In genomic region chr11:105936200-105936599, GRCm38 (mm10) we compare ENCODE assay signal across 10 mouse cellular contexts. TPM values are rescaled to one million over a fixed set of nuclear protein-coding genes. Genes with fewer than 3 reads are reported as not detected.
DNase-seq lines count a peak whose midpoint lies in the region; ATAC-seq lines count a peak whose summit lies in the region.
"Had no signal": no experiment of that assay in that cellular context is flagged by ENCODE, and none has a peak within 500 bp of the region (broad histone marks: within the 10 kb centered on the region; RNA-seq: fewer than 3 reads in every experiment).

No protein-coding gene starts in this region.

- peaks cover 9% of the 10 kb centered on the region; the same call in 1 of the 2 replicates for H3K27me3 ChIP-seq in kidney, embryonic 15.5 days
- peaks cover 48% of the 10 kb centered on the region for H3K27me3 ChIP-seq in midbrain, embryonic 10.5 days (ENCODE audit: low read depth, poor library complexity, severe bottlenecking)
- no peaks in the 10 kb centered on the region for H3K27me3 ChIP-seq in neural tube, embryonic 15.5 days (replicated peaks)

- H3K4me2 ChIP-seq in kidney, embryonic 15.5 days: no peak overlapping the region
- no peak overlapping the region for H3K4me2 ChIP-seq in neural tube, embryonic 15.5 days
- H3K4me2 ChIP-seq: embryonic facial prominence, embryonic 12.5 days had no signal

- no peaks in the 10 kb centered on the region for H3K36me3 ChIP-seq in kidney, embryonic 15.5 days
- H3K36me3 ChIP-seq in midbrain, embryonic 10.5 days: no peaks in the 10 kb centered on the region; the same call in 1 of the 2 replicates
- H3K36me3 ChIP-seq in neural tube, embryonic 15.5 days: peaks cover 8% of the 10 kb centered on the region; the same call in 1 of the 2 replicates
- H3K36me3 ChIP-seq: embryonic facial prominence, embryonic 12.5 days had no signal

- no peak overlapping the region for H3K9ac ChIP-seq in kidney, embryonic 15.5 days
- no peak overlapping the region for H3K9ac ChIP-seq in neural tube, embryonic 15.5 days (replicated peaks)
- H3K9ac ChIP-seq: embryonic facial prominence, embryonic 12.5 days had no signal

- H3K4me1 ChIP-seq in kidney, embryonic 15.5 days: no peaks in the 10 kb centered on the region
- H3K4me1 ChIP-seq in midbrain, embryonic 10.5 days: peaks cover 27% of the 10 kb centered on the region
- H3K4me1 ChIP-seq in neural tube, embryonic 15.5 days: no peaks in the 10 kb centered on the region

- intact Hi-C loops in left cerebral cortex, postnatal 4 days (cut with DNase I): no loop called here

- 90% methylated on average over 6 of the region's 6 CpGs for WGBS in kidney, embryonic 15.5 days
- 93% methylated on average over 6 of the region's 6 CpGs for WGBS in midbrain, embryonic 10.5 days
- 86% methylated on average over 6 of the region's 6 CpGs for WGBS in neural tube, embryonic 15.5 days

- peak; percentile 31 for DNase-seq in kidney, adult 11 months
- peak; percentile 64 for DNase-seq in adrenal gland, adult 8-10 months
- DNase-seq in gastrocnemius, adult 18-20 months (ENCODE audit: low spot score): peak; percentile 94
- DNase-seq in left cerebral cortex, postnatal 4 days: peak; percentile 85
- no peak for DNase-seq in spleen, postnatal 36 days (ENCODE audit: low spot score in 2 of 2)
- no peak for DNase-seq in midbrain, embryonic 10.5 days (ENCODE audit: low spot score)

- no peak overlapping the region for H3K27ac ChIP-seq in kidney, embryonic 15.5 days
- H3K27ac ChIP-seq in midbrain, embryonic 10.5 days (replicated peaks): no peak overlapping the region
- no peak overlapping the region for H3K27ac ChIP-seq in neural tube, embryonic 15.5 days (replicated peaks)
- H3K27ac ChIP-seq: embryonic facial prominence, embryonic 12.5 days had no signal

- H3K9me3 ChIP-seq in kidney, embryonic 15.5 days (replicated peaks): no peaks in the 10 kb centered on the region
- no peaks in the 10 kb centered on the region for H3K9me3 ChIP-seq in midbrain, embryonic 10.5 days (replicated peaks)
- no peaks in the 10 kb centered on the region for H3K9me3 ChIP-seq in neural tube, embryonic 15.5 days (replicated peaks)
- H3K9me3 ChIP-seq: embryonic facial prominence, embryonic 12.5 days had no signal

- ATAC-seq in kidney, embryonic 15.5 days (replicated peaks; ENCODE audit: low FRiP score): no peak
- no peak; the same call in 1 of the 2 replicates for ATAC-seq in neural tube, embryonic 15.5 days (ENCODE audit: low FRiP score)

- no peak overlapping the region for H3K4me3 ChIP-seq in kidney, embryonic 15.5 days (replicated peaks)
- H3K4me3 ChIP-seq in midbrain, embryonic 10.5 days: no peak overlapping the region
- H3K4me3 ChIP-seq in neural tube, embryonic 15.5 days (replicated peaks): no peak overlapping the region
- H3K4me3 ChIP-seq: embryonic facial prominence, embryonic 12.5 days had no signal

RNA-seq across cellular contexts. Expression of gene Cyb561, which starts 16.9 kb away (rescaled TPM):
- polyA plus RNA-seq in kidney, embryonic 15.5 days (2015; fragmentation: Nextera tagmentation; extraction: Ambion mirVana): 28.9 and 39.8 TPM in 2 replicates
- total RNA-seq in adrenal gland, adult 8-10 months (2022): 100 to 1,000 TPM; 214 to 322 (median 255) TPM
- 1 to 10 TPM; 3.0 to 3.4 TPM for total RNA-seq in gastrocnemius, adult 18-20 months (2021)
- total RNA-seq in left cerebral cortex, postnatal 4 days (2021): 10 to 100 TPM; 36.6 to 38.9 TPM
- 12.1 and 12.3 TPM in 2 replicates for polyA plus RNA-seq in midbrain, embryonic 10.5 days (2016; fragmentation: Nextera tagmentation; extraction: Ambion mirVana)
- 41.3 and 42.2 TPM in 2 replicates for polyA plus RNA-seq in neural tube, embryonic 15.5 days (2015; fragmentation: Nextera tagmentation; extraction: Ambion mirVana)

RNA-seq across cellular contexts. Expression of gene Ace, which starts 31.5 kb away (rescaled TPM):
- 9.8 and 11.1 TPM in 2 replicates for polyA plus RNA-seq in kidney, embryonic 15.5 days (2015; fragmentation: Nextera tagmentation; extraction: Ambion mirVana)
- total RNA-seq in adrenal gland, adult 8-10 months (2022): 10 to 100 TPM in 3 of 4 experiments, 1 to 10 TPM in 1; 9.4 to 22.2 (median 12.1) TPM
- total RNA-seq in gastrocnemius, adult 18-20 months (2021): 10 to 100 TPM; 19.5 to 19.7 TPM
- total RNA-seq in left cerebral cortex, postnatal 4 days (2021): 1 to 10 TPM; 8.1 to 9.8 TPM
- 0.75 and 0.85 TPM in 2 replicates for polyA plus RNA-seq in midbrain, embryonic 10.5 days (2016; fragmentation: Nextera tagmentation; extraction: Ambion mirVana)
- 4.1 and 4.2 TPM in 2 replicates for polyA plus RNA-seq in neural tube, embryonic 15.5 days (2015; fragmentation: Nextera tagmentation; extraction: Ambion mirVana)

RNA-seq across cellular contexts. Expression of gene Ace3, which starts 58.3 kb away (rescaled TPM):
- not detected in 2 replicates for polyA plus RNA-seq in kidney, embryonic 15.5 days (2015; fragmentation: Nextera tagmentation; extraction: Ambion mirVana)
- not detected for total RNA-seq in adrenal gland, adult 8-10 months (2022)
- not detected for total RNA-seq in gastrocnemius, adult 18-20 months (2021)
- total RNA-seq in left cerebral cortex, postnatal 4 days (2021): not detected
- not detected in 2 replicates for polyA plus RNA-seq in midbrain, embryonic 10.5 days (2016; fragmentation: Nextera tagmentation; extraction: Ambion mirVana)
- not detected in 2 replicates for polyA plus RNA-seq in neural tube, embryonic 15.5 days (2015; fragmentation: Nextera tagmentation; extraction: Ambion mirVana)
- polyA plus RNA-seq: embryonic facial prominence, embryonic 12.5 days; spleen, adult 2 months had no signal

Comparison
In these comparisons a context has a peak if more than half of its experiments do, and no peak if none do; other contexts are left out.
1. DNase-seq: peak in kidney, adult 11 months (single experiment), adrenal gland, adult 8-10 months (single experiment), gastrocnemius, adult 18-20 months (single experiment) and left cerebral cortex, postnatal 4 days (single experiment); none in spleen, postnatal 36 days (0 of 2) and midbrain, embryonic 10.5 days (single experiment).
2. RNA of gene Cyb561, which starts 16.9 kb away (total RNA-seq): 214 to 322 TPM in adrenal gland, adult 8-10 months and 36.6 to 38.9 TPM in left cerebral cortex, postnatal 4 days; 3.0 to 3.4 TPM in gastrocnemius, adult 18-20 months; every median in the first group is over 4 times any median in the second.